Mouse (Mus musculus) kidney, adult 8-10 months (tissue): ENCODE data around the gene Ctsw.

ENCODE experiments used
- DNase-seq, 2 experiments: peaks; one replicate each; pipeline ENCODE4 v3.0.0; 2022

The Ctsw gene

GRCm38 (mm10) chr19:5461411-5461810, 6.9 kb downstream of the Ctsw start:
- DNase-seq, result no peak

DNA sequence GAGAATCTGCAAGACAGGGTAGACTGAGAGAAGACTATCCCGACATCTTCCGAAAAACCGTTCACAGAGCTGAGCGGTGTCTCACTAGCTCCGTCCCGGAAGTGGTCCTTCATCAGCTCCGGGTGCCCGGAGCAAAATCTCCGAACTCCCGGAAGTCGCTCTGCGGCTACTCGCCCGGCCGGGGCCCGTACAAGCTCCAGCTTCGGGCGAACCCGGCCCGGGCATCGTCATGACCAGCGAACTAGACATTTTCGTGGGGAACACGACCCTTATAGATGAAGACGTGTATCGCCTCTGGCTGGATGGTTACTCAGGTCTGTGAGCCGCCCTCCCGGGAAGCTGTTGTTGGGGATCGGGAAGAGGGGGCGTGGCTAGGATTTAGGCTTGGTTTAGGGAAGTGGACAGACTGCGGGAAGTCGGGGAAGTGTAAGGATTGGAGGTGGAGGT, 7.8 kb downstream of the Ctsw start, which contains the start of gene Fibp:
TSS of gene Fibp (plus strand) at position 151 of the 447 bp plus-strand sequence.
- DNase-seq, result peak; percentile 80 to 90

- DNase-seq, result no peak
These were observed 8.4 kb downstream of the Ctsw start for GRCm38 (mm10) chr19:5459896-5460295.

GRCm38 (mm10) chr19:5459019-5459418, 9.3 kb downstream of the Ctsw start:
- peak in 1 of 2 experiments; percentile 55 for DNase-seq

DNA sequence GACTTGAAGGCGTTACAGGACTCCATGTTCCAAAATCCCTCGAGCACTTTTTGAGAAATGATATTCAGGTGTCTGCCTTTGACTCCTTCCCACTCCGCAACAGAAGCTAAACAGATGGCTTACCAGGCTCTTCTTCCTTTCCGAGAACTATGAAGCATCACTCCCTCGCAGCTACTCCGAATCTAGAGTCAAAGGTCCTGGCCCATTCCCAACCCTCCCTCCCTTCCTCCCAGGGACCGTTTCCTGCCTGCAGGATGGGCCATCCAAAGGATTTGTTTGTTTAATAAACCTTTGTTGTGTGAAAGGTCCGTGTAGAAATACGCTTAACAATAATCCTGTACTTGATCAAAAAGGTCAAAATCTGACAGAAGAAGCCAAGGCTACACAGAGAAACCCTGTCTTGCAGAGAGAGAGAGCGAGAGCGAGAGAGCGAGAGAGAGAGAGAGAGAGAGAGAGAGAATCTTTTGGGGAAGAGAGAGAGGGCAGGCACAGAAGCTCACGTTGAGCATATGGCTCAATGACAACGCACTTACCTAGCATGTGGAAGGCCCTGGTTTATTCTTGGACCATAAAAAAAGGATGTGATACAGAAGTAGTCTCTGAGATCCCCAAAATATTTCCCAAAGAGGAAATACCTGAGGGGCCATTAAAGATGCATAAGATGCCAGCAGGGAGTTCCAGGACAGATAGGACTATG, 10.4 kb downstream of the Ctsw start, which contains the start of gene Ccdc85b:
TSS of gene Ccdc85b (minus strand) at position 149 of the 697 bp plus-strand sequence.
- DNase-seq, result no peak

DNA sequence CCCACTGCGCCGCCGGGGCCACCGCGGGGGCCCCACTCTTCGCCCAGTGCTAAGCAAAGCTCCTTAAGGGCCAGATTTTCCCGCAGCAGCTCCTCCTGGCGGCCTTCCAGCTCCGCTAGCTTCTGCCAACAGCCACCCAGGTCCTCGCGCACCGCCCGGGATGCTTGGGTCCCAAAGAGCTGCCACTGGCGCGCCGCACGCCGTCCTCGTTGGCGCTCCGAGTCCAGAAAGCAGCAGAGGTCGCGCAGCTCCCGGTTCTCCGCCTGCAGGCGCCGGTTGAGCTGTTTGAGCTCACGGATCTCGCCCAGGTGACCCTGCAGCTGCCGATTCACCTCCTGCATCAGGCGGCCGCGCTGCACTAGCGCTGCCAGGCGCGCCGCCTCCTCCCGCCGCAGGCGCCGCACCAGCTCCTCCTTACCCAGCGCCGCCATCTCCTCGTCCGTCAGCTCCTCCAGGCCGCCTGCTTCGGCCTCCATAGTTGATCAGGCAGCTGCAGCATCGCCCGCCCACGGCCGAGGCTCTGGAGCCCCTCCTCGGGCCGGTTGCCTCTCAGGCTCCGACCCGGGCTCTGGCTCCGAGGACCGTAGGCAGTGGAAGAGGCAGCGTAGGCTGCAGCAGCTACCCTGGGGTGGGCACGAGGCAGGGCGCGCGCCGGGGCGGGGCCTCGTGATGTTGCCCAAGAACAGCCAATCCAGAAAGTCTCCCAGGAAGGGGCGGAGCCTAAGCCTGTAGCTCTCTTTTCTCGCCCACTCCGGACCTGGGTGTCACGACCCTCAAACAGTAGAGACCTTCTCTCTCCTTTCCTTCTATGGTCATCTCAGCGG, 11.2 kb downstream of the Ctsw start:
- peak; percentile 96 to 97 for DNase-seq

GRCm38 (mm10) chr19:5456241-5456921, 11.9 kb downstream of the Ctsw start:
- peak in 1 of 2 experiments; percentile 46 for DNase-seq

- DNase-seq, result no peak
These were observed 12.7 kb downstream of the Ctsw start for GRCm38 (mm10) chr19:5455568-5455967.

DNA sequence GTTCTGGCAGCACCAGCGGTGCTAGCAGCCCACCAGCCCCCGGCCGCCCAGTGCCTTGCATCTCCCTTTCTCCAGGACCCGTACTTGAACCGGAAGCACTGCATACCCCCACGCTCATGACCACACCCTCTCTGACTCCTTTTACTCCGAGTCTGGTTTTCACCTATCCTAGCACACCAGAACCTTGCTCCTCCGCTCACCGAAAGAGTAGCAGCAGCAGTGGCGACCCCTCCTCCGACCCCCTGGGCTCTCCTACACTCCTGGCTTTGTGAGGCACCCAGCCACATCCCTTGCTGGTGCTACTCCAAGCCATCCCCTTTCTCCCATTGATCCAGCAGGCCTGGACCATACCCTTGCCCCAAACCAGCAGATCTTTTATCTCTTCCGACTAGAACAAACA, 13.3 kb downstream of the Ctsw start:
- no peak for DNase-seq

GRCm38 (mm10) chr19:5451766-5452165, 16.5 kb downstream of the Ctsw start:
- no peak for DNase-seq

DNA sequence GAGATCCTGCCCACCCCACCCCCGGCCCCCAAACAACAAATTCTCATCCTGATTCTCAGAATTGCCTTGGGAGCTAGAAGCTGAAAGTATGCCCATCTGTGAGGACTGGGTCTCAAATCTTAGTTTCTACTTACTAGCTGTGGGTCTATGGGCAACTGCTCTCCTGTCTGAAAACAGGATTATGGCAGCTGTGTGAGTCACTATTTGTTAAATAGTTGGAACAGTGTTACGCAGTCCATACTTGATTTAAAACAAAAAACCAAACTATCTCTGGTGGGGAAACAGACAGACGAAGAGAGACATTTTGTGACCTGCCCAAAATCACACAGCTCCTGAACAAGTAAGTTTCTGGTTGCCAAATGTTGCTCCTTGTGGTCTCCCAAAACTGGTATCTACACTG, 18.6 kb downstream of the Ctsw start:
- no peak for DNase-seq

DNA sequence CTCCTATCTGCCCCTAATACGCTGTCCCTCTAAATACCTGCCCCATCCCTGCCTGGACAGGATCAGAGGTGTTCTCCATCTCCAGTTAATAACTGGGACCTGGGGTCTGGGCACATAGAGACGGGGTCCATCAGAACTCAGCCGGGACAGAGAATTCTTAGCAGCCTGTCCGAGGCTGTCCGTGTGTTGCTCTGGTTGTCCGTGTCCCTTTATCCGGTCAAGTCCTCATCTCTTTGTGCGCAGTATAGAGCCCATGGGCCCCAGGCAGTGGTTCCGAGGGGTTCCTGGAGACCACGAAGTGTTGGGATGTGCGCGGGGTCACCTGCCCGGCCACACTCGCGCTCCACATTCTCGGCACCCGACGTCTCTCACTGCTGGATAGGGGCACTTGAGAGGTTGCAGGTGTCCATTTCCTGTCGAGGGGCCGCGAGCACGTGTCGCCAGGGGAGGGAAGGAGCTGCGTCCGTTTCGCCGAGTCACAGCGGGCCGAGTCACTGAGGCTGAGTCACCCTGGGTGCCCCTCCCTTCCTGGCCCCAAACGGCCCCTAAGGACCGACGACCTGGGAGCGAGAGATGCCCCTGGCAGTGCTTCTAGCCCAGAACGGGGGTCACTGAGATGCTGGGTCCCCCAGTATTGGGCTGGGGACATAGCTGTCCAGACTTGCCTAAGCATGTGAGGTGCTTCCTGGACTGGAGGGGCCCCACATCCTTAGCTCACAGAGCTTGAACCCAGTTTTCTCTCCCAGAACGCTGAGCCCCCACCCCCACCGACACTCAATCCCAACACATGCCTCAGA, 19.8 kb downstream of the Ctsw start:
- DNase-seq, result no peak

- DNase-seq, result peak in 1 of 2 experiments; percentile 55
These were observed 20.6 kb downstream of the Ctsw start, which contains the start of gene Fosl1 for GRCm38 (mm10) chr19:5447515-5448353. Gene Fosl1 (plus strand): TSS chr19:5447547.

- no peak for DNase-seq
These were observed 22.6 kb downstream of the Ctsw start for GRCm38 (mm10) chr19:5445747-5446146.

DNA sequence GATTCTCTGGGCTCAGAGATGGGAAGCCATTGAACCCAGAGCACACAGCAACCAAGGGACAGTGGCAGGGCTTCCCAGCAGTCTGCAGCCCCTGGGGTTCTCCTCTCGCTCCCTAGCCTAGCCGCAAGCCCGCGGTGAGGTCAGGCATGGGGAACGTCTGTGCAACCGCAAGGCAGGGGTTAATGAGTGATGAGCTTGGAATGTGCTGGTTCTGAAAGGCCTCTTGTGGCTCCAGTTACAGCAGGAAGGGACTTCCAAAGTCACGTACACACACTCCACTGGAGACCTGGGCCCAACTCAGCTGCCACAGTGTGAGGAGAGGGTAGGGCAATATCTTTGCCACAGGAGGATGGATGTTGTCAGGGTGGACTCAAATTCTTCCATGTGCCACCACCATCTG, 23.4 kb downstream of the Ctsw start:
- DNase-seq, result peak in 1 of 2 experiments; percentile 62

GRCm38 (mm10) chr19:5444371-5444908, 23.9 kb downstream of the Ctsw start:
- no peak for DNase-seq

DNA sequence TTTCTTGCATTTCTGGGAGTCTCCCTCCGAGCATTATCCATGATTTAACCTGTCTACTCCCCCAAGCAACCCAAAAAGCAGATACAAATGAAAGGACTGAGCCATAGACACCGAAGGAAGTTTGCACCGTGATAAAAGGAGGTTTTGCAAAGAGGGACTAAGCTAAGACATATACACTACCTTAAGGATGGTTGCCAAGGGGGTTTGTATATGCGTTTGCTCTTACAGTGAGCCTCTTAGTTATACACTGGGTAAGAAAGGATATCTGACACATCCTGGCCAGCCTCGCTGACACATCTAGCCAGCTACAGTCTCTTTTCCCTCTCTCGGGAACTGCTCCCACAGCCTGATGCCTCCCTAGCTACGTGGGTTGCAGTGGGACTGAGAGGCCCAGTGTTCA, 34.4 kb downstream of the Ctsw start:
- DNase-seq, result no peak

DNA sequence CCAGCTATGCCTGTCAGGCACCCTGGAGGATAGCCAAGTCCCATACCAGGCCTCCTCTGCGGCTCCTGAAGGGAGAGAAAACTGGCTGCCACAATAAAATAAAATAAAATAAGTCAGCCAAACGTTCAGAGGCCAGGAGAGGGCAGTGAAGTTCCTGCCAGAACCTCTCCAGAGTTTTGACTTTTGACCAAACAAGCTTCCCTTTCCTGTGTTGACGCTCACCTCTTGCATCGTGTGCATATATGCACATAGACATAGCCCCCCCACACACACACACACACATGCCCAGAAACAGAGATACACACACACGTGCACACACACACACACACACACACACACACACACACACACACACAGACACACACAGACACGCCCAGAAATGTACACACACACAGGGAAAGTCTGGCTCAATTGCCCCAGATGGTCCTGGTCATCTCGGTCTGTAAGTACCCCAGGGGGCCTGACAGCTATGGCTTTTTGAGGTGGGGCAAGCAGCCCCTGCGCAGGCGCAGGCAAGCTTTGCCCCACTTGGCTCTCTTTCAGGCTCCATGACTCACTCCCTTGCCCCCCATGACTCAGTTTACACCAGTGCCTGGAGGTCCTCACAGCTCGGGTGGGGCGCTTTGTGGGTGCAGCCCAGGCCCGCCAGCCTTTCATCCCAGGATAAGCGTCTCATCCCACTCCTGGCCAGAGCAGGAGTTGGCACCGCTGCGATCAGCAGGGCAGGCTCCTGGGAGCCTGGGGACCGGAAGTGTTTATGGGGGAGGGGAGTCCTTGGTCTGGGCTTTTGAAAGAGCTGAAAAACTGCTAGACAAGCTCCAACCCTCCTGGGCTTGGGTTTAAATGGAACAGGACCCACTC, 35.1 kb downstream of the Ctsw start:
- peak; percentile 70 to 76 for DNase-seq

DNA sequence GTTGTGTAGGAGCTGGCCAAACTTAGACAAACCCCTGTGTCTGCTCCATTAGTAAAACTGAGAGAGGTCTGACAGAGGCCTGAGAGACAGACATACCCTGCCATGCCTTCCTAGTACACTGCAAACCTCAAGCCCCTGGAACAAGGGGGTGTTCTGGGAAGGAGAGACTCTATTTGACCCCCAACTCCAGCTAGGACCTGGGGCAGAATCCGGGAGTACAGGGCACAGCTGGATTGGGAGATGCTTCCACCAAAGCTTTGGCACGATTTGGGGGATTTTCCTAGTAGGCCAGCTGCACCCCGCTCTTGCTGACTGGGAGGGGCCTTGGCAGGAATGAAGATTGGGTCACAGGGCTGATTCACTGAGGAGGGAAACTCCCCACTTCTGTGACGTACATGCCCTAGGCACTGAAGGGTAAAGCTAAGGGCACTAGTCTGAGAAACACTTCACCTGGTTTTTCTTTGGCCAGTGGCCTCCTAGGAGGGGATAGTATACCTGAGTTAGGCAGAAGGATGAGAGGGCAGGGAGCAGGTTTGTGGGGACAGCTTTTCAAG, 36.3 kb downstream of the Ctsw start:
- DNase-seq, result no peak

DNA sequence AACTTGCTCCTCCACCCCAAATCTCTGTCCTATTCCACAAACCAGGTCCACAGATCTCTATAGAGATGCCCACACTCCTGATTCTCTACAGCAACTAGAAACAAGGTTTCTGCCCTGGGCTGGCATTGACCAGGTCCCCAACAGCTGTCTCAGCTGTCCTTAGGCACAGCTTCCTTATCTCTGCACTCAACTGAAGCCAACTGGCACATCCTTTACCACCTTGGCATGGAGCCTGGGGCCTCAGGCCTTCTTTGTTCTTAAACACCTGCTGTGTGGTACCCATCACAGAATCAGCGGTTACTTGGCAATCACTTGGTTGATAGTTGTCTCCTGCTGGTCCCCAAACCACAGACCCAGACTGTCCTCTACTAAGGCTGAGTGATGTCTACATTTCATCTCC, 37.9 kb downstream of the Ctsw start:
- no peak for DNase-seq
